Mouse (Mus musculus): ENCODE results near the gene Moxd1.

- TF ChIP-seq POLR2A (IDR thresholded peaks at IDR 0.05; ENCODE audit: insufficient read depth, low read depth, low read length) (no peak), CTCF (IDR thresholded peaks at IDR 0.05; ENCODE audit: insufficient read depth, low read depth, low read length) (no peak)
Measured at GRCm38 (mm10) chr10:24210075-24210474, 13.2 kb upstream of the Moxd1 start.
